Mouse (Mus musculus): Measurements from ENCODE around the gene Gm21762.
"Not testable (repeated sequence)": the region's sequence is repeated elsewhere in the genome, so short reads cannot be mapped to it uniquely, and the experiment has no call there.

The Gm21762 gene

DNA sequence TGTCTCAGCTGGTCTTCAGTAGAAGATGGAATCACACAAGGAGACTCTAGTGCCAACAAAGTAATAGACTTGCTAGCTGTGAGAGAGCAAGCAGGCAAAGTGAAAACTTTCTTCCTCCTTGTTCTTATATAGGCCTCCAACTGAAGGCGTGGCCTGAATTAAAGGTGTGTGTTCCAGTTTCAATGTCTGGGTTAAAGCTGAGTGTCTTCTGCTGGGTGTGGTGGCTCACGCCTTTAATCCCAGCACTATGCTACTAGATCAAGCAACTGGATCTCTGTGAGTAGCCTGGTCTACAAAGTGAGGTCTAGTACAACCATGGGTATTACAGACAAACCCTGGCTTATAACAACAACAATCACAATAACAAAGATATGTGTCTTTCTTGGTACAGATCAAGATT lies at the start of gene Gm21762:
TSS of gene Gm21762 (minus strand) at position 101 of the 400 bp plus-strand sequence.
- not testable (repeated sequence) for DNase-seq (ENCODE audit: low spot score)

DNA sequence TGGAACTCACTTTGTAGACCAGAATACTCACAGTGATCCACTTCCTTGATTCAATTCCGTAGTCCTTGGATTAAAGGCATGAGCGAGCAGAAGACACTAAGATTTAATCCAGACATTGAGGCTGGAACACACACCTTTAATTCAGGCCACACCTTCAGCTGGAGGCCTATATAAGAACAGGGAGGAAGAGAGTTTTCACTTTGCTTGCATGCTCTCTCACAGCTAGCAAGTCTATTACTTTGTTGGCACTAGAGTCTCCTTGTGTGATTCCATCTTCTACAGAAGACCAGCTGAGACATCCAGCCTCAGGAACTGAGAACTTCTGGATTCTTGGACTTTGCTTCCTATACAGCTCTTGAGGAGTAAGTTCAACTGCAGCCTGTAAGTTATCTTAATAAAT lies 47.1 kb upstream of the Gm21762 start, which contains the start of gene AF067061:
TSS of gene AF067061 (plus strand) at position 245 of the 400 bp plus-strand sequence.
- DNase-seq (ENCODE audit: low spot score): not testable (repeated sequence)

DNA sequence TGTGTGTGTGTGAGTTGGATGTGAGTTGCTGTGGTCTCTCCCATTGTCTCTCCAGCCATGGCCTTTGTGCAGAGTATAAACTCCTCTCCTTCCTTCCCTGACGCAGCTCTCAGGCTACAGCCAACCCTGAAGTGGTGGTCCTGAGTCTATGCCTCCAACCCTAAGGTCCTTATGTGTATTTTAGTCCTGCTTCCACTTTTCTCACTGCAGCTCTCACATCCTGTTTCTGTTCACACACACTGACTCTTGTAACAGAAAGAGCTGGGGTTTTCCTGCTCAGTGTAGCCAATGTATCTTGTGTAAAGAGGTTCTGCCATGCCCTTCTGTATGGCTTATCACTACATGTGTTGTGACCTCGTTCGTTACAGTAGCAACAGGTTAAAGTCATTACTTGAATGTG lies 44.0 kb upstream of the Gm21762 start:
- DNase-seq (ENCODE audit: low spot score): not testable (repeated sequence)

DNA sequence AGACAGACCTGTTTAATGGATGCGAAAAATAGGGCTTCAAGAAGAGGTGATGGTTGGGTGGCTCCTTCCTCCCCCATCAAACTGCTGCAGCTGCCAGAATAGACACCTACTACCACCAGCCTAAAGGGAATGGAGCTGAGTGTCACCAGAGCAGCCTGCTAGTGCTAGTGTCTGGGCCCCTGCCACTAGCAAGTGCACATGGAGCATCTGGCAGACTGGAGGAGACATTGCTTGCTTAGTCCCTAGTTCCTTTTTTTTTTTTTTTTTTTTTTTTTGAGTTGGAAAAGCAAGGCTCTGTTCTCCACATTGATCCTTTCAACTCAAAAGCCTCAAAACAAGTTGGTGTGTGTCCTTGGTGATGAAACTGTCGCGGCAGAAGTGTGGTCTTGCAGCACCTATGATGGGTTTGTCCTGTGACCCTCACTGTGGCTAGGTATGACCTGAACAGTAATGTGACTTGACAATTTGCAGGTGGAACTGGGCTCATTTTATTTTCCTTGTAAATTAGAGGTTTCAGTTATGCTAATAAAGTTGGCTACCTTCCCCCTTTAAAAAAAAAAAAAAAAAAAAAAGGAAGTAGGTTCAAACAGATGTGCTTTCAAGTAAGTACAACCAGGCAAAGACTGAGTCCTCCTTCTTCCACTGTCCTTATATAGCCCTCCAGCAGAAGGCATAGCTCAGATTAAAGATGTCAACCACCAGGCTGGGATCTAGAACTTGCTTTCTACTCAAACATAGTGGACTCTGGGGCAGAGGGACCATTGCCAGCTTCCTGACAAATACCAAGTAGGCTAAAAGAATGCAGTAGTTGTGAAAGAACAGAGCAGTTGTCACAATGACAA lies 43.3 kb upstream of the Gm21762 start:
- not testable (repeated sequence) for DNase-seq (ENCODE audit: low spot score)

DNA sequence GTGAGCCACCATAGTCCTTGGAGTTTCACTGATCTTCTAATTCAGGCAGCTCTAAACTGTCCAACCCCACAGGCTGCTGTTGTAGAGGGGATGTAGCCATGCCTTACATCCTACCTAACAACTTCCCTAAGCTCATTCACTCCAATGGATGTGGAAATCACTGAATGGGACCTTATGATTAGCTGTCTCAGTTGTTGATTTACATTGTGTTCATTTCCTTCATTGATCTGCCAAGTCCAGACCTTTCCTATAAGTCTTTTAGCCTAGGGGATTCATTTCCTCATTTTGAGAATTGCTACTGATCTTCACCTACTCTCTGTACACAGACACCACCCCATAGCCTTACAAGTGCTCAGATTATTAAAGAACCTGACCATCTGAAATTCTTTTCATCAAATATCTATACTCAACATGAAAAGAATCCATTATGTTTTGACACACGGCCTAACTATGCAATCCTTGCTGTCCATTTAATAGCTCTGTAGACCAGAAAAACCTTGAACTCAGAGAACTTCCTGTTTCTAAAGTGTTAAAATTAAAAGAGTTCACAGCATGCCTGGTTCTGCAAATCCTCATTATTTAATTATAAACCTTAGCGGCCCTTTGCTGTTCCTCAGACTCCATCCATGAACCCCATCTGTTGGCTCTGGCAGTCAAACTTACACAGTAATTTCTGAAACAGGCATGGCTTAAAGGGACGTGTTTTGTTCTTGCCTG lies 35.6 kb upstream of the Gm21762 start:
- not testable (repeated sequence) for DNase-seq (ENCODE audit: low spot score)

DNA sequence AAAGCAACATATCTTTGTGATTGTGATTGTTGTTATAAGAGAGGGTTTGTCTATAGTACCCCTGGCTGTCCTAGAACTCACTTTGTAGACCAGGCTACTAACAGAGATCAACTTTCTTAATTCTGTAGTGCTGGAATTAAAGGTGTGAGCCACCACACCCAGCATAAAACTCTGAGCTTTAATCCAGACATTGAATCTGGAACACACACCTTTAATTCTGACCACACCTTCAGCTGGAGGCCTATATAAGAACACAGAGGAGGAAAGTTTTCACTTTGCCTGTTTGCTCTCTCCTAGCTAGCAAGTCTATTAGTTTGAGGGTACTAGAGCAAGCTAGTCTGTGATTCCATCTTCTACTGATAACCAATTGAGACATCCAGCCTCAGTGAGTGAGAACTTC lies 23.1 kb upstream of the Gm21762 start, which contains the start of gene Gm21731:
TSS of gene Gm21731 (plus strand) at position 301 of the 400 bp plus-strand sequence.
- not testable (repeated sequence) for DNase-seq (ENCODE audit: low spot score)

DNA sequence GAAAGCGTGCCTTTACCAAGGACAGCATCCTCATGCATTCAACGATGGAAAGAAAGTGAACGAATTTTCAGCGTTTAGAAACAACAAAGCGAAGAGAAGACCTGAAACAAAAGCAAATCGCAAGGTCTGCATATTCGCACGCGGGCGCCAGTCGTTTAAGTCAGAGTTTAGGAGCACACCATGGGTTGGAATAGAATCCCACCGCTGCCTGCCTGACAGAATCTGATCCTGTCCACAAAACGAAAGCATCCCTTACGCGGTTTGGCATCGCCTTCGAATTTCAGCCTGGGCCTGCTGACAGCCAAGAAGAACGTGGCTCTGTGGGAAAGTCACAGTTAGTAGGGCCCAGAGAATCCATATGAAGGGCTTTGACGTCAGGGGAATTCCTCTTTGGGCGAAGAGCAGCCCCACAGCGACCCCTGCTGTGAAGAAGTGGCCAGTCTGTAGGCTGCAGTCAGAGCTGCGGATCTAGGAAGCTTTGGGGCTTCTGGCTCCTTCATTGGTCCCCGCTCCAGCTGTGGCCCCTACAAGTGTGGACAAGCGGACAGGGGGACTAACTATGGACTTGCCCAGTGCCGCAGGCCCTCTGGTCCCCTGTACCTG lies 16.8 kb upstream of the Gm21762 start:
- DNase-seq (ENCODE audit: low spot score): not testable (repeated sequence)

DNA sequence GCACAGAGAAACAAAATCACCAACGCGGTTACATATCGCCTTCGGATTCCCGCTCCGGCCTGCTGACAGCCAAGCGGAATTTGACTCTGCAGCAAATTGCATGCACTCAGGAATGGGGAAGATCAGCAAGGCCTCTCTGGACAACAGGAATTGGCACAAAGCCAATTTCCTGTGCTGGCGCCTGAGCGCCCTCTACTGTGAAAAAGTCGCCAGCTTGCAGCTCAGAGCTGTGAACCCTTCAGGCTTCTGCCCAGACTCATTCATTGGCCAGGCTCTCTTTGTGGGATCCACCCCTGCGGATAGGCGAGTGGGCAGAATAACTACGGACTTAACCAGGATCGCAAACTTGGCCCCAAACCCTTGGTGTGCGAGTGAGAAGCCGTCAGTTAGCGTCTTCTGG lies 16.1 kb upstream of the Gm21762 start:
- not testable (repeated sequence) for DNase-seq (ENCODE audit: low spot score)

DNA sequence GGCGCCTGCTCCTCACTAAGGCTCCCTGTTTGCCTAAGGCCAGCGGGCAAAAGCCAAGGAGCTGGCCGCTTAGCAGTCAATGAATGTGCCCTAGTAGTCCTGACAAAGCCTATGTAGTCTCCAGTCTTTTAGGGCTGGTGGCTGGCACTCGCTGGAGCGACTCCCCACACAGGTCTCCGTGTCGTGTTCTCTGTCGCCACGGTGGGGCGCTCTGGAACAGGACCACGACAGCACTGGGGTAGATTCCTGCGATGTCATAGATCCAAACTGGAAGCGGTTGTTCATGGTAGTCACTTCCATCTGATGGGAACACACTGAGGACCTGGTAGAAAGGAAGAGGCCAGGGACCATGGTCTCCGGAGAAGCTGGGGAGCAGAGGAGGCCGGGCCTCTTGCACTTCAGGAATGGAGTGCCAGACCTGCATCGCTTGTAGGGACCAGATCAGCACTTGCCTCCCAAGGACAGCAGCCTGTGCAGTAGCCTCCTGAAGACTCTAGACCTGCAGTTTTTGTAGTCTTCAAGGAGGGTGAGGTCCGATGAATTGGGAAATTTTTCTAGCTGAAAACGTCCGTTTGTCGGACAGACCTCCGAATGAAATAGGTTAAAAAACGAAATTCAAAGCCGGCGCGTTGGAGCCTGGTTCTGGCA lies 7.4 kb upstream of the Gm21762 start:
- DNase-seq (ENCODE audit: low spot score): not testable (repeated sequence)

DNA sequence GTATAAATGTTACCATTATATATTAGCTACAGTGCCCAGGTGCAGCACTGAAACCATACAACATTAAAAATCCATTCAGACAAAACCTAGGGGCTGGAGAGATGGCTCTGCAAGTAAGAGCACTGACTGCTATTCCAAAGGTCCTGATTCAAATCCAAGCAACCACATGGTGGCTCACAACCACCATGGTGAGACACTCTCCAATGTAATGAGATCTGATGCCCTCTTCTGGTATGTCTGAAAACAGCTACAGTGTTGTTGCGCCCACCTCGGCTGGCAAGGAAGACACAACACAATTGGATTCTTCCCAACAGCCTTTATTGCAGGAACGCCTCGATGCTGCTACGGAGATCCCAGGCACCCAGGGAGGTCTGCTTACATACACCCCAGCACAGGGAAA lies 5.2 kb upstream of the Gm21762 start:
- DNase-seq (ENCODE audit: low spot score): not testable (repeated sequence)

DNA sequence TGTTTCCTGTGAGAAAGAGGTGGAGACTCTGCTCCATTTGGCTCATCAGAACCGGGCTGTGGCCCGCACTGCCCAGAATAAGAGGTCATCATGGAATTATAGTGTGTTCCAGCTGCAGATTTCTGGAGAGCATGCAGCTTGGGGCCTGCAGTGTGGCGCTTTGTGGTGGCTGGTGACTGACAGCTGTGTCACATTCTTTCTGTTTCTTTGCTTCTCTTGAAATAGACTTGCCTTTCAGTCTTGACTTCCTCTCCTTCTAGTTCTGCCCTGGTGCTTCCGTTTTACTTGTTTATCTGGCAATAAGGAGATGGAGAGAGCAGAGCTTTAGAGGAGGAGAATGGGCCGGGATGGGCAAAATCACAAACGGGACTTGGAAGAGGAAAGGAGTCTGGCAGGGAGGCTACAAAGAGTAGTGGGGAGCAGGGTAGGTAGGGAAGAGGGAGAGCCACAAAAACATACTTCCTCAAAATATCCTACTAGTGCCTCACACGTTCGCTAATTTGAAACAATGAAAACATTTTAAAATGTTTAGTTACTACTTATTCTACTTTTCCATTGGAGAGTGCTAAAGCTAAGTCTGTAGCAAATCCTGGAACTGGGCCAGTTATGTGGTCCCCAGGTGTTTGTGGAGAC lies 19.4 kb downstream of the Gm21762 start:
- DNase-seq (ENCODE audit: low spot score): not testable (repeated sequence)

DNA sequence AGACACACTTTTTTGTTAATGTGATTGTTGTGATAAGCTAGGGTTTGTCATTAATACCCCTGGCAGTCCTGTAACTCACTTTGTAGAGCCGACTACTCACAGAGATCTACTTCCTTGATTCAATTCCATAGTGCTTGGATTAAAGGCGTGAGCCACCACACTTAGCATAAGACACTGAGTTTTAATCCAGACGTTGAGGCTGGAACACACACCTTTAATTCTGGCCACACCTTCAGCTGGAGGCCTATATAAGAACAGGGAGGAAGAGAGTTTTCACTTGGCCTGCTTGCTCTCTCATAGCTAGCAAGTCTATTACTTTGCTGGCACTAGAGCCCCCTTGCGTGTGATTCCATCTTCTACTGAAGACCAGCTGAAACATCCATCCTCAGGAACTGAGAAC lies 43.6 kb downstream of the Gm21762 start, which contains the start of gene Gm21818:
TSS of gene Gm21818 (plus strand) at position 301 of the 400 bp plus-strand sequence.
- DNase-seq (ENCODE audit: low spot score): not testable (repeated sequence)

DNA sequence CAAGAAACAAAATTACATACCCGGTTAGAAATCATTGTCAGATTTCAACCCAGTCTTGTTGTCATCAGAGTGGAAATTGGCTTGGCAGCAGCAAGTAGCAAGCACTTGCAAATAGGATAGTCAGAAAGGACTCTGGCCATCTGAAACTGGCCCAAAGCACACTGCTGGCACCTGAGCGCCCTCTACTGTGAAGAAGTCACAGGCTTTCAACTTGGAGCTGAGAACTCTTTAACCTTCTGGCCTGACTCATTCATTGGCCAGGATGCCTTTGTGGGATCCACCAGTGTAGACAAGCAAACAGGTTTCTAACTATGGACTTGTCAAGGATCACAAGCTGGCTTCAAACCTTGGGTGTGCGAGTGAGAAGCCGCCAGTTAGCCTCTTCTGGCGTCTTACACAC lies 47.4 kb downstream of the Gm21762 start:
- DNase-seq (ENCODE audit: low spot score): not testable (repeated sequence)
